18 mouse cellular contexts compared by ENCODE assay signal in genomic region chr12:72336009-72336408, GRCm38 (mm10).
A peak's percentile ranks its signal among the peaks of the same experiment; 100 is the strongest.
DNase-seq lines count a peak whose midpoint lies in the region; ATAC-seq and TF ChIP-seq lines count a peak whose summit lies in the region.
"Had no signal": no experiment of that assay in that cellular context is flagged by ENCODE, and none has a peak within 500 bp of the region (broad histone marks: within the 10 kb centered on the region; RNA-seq: fewer than 3 reads in every experiment).

No protein-coding gene starts in this region.

- H3K4me3 ChIP-seq in kidney, postnatal 0 days (replicated peaks; ENCODE audit: low read depth, low read length), result no peak overlapping the region
- no peak overlapping the region for H3K4me3 ChIP-seq in macrophage (ENCODE audit: inconsistent target)
- H3K4me3 ChIP-seq in forebrain, embryonic 11.5 days (ENCODE audit: low read depth, low read length), result no peak overlapping the region
- H3K4me3 ChIP-seq: embryonic facial prominence, embryonic 12.5 days; forebrain, embryonic 13.5 days; hindbrain, embryonic 12.5 days had no signal

- no peaks in the 10 kb centered on the region for H3K4me1 ChIP-seq in kidney, postnatal 0 days (replicated peaks; ENCODE audit: insufficient read depth, low read length)
- no peaks in the 10 kb centered on the region for H3K4me1 ChIP-seq in forebrain, embryonic 11.5 days (replicated peaks; ENCODE audit: control insufficient read depth, insufficient read depth, low read length)
- H3K4me1 ChIP-seq: embryonic facial prominence, embryonic 12.5 days had no signal

- H3K9ac ChIP-seq in kidney, postnatal 0 days (ENCODE audit: low read depth, low read length), result no peak overlapping the region
- no peak overlapping the region for H3K9ac ChIP-seq in forebrain, embryonic 11.5 days (ENCODE audit: low read length)
- H3K9ac ChIP-seq: embryonic facial prominence, embryonic 12.5 days; forebrain, embryonic 13.5 days; forebrain, postnatal 0 days; hindbrain, embryonic 12.5 days had no signal

- H3K4me2 ChIP-seq in kidney, postnatal 0 days (ENCODE audit: low read length), result no peak overlapping the region
- no peak overlapping the region for H3K4me2 ChIP-seq in forebrain, embryonic 11.5 days (ENCODE audit: low read depth, low read length, severe bottlenecking)
- H3K4me2 ChIP-seq: embryonic facial prominence, embryonic 12.5 days; forebrain, embryonic 13.5 days; hindbrain, embryonic 12.5 days had no signal

- no peaks in the 10 kb centered on the region for H3K9me3 ChIP-seq in kidney, postnatal 0 days (replicated peaks; ENCODE audit: low read length)
- H3K9me3 ChIP-seq in forebrain, embryonic 11.5 days (ENCODE audit: control insufficient read depth, low read length), result no peaks in the 10 kb centered on the region
- H3K9me3 ChIP-seq: embryonic facial prominence, embryonic 12.5 days; forebrain, embryonic 13.5 days; hindbrain, embryonic 12.5 days had no signal

- DNase-seq in kidney, postnatal 0 days (ENCODE audit: low spot score), result peak; percentile 26
- no peak for DNase-seq in kidney, postnatal 25 days
- DNase-seq in splenic B cell, adult 2 months (ENCODE audit: low read depth, low spot score), result peak; percentile 25
- DNase-seq in adrenal gland, adult (ENCODE audit: inconsistent age in 2 of 2, low spot score in 1 of 2), result no peak
- no peak for DNase-seq in forebrain, embryonic 11.5 days (ENCODE audit: low spot score)
- DNase-seq: adrenal gland, postnatal 14 days; cerebellum, adult 2 months; cerebellum, postnatal 14 days; forebrain, postnatal 0 days; gastrocnemius, postnatal 14 days; heart, postnatal 10 days; heart, postnatal 4 days had no signal

- no peaks in the 10 kb centered on the region for H3K79me2 ChIP-seq in macrophage (ENCODE audit: inconsistent target)

- H3K27ac ChIP-seq in kidney, postnatal 0 days, result no peak overlapping the region
- H3K27ac ChIP-seq in macrophage, result peak overlapping the region; percentile 19
- no peak overlapping the region for H3K27ac ChIP-seq in forebrain, embryonic 11.5 days (ENCODE audit: low read depth, low read length)
- H3K27ac ChIP-seq: embryonic facial prominence, embryonic 12.5 days; forebrain, embryonic 13.5 days; hindbrain, embryonic 12.5 days had no signal

- H3K36me3 ChIP-seq in kidney, postnatal 0 days (ENCODE audit: insufficient read depth, low read length), result no peaks in the 10 kb centered on the region
- no peaks in the 10 kb centered on the region for H3K36me3 ChIP-seq in macrophage (ENCODE audit: inconsistent target)
- H3K36me3 ChIP-seq in splenic B cell, adult 2 months (ENCODE audit: control insufficient read depth, insufficient read depth, low read length, poor library complexity, severe bottlenecking), result no peaks in the 10 kb centered on the region
- H3K36me3 ChIP-seq in forebrain, embryonic 11.5 days (ENCODE audit: control insufficient read depth, insufficient read depth, low read length), result no peaks in the 10 kb centered on the region
- H3K36me3 ChIP-seq: embryonic facial prominence, embryonic 12.5 days; hindbrain, embryonic 12.5 days had no signal

- no peaks in the 10 kb centered on the region for H3K27me3 ChIP-seq in kidney, postnatal 0 days (ENCODE audit: insufficient read depth, low read length)
- no peaks in the 10 kb centered on the region; the same call in 1 of the 2 replicates for H3K27me3 ChIP-seq in splenic B cell, adult 2 months (ENCODE audit: control insufficient read depth, insufficient read depth, low read length, poor library complexity, severe bottlenecking)
- no peaks in the 10 kb centered on the region for H3K27me3 ChIP-seq in forebrain, embryonic 11.5 days (ENCODE audit: control insufficient read depth, insufficient read depth, low read length)
- H3K27me3 ChIP-seq: embryonic facial prominence, embryonic 12.5 days; forebrain, embryonic 13.5 days; hindbrain, embryonic 12.5 days had no signal

- TF ChIP-seq CTCF in kidney, postnatal 0 days (IDR thresholded peaks at IDR 0.05; ENCODE audit: low read depth), result no peak

- ATAC-seq in kidney, postnatal 0 days (replicated peaks; ENCODE audit: low FRiP score, low read depth), result no peak
- ATAC-seq in common myeloid progenitor, adult 5-6 weeks (replicated peaks; ENCODE audit: low read depth, poor library complexity, severe bottlenecking), result peak; percentile 39; the same call in 1 of the 2 replicates
- ATAC-seq in forebrain, embryonic 11.5 days (replicated peaks; ENCODE audit: low FRiP score), result no peak
- ATAC-seq: forebrain, embryonic 13.5 days; forebrain, postnatal 0 days; hindbrain, embryonic 16.5 days had no signal

- WGBS in kidney, postnatal 0 days, result 79% methylated on average over 13 of the region's 13 CpGs
- 51% methylated on average over 13 of the region's 13 CpGs for WGBS in macrophage (ENCODE audit: missing documents)
- WGBS in forebrain, embryonic 11.5 days, result 96% methylated on average over 13 of the region's 13 CpGs

Comparison
In these comparisons a context has a peak if more than half of its experiments do, and no peak if none do; other contexts are left out.
1. DNase-seq: peak in kidney, postnatal 0 days (single experiment) and splenic B cell, adult 2 months (single experiment); none in kidney, postnatal 25 days (0 of 2), adrenal gland, adult (0 of 2) and forebrain, embryonic 11.5 days (single experiment).